Mouse (Mus musculus) neutrophil, adult 65 days (primary cell): Measurements from ENCODE around the gene Mapre3. TPM values are rescaled to one million over a fixed set of nuclear protein-coding genes. Genes with fewer than 3 reads are reported as not detected.

Experiments used
- total RNA-seq: library from RNA; stranded (reverse); gene quantifications from 2 replicates; pipeline ENCODE4 v1.2.4, GENCODE M21; 2023

The Mapre3 gene
- total RNA-seq, result 1.5 and 1.6 TPM in 2 replicates

GRCm38 (mm10) chr5:30814424-30815119 lies at the start of gene Mapre3:
TSS of gene Mapre3 (plus strand) at chr5:30814641.

DNA sequence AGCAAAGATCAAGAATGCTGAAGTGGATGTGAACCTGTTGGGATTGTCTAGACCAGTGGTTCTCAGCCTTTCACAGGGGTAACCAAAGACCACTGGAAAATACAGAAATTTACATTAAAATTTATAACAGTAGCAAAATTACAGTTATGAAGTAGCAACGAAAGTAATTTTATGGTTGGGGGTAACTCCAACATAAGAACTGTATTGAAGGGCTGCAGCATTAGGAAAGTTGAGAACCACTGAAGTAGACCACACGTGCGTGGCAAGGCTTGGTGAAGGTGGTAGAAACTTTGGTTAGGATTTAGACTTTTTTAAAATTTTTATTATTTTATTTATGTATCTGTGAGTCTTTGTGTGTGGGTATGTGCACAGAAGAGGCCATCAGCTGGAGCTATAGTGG lies 53.3 kb downstream of the Mapre3 start, which contains the start of gene Tmem214:
Gene Tmem214, plus strand, starts transcription at position 301 of the 400 bp plus-strand sequence.

GRCm38 (mm10) chr5:30888337-30889087 lies 74.1 kb downstream of the Mapre3 start, which contains the start of gene Agbl5:
TSS of gene Agbl5 (plus strand) at chr5:30888694.

DNA sequence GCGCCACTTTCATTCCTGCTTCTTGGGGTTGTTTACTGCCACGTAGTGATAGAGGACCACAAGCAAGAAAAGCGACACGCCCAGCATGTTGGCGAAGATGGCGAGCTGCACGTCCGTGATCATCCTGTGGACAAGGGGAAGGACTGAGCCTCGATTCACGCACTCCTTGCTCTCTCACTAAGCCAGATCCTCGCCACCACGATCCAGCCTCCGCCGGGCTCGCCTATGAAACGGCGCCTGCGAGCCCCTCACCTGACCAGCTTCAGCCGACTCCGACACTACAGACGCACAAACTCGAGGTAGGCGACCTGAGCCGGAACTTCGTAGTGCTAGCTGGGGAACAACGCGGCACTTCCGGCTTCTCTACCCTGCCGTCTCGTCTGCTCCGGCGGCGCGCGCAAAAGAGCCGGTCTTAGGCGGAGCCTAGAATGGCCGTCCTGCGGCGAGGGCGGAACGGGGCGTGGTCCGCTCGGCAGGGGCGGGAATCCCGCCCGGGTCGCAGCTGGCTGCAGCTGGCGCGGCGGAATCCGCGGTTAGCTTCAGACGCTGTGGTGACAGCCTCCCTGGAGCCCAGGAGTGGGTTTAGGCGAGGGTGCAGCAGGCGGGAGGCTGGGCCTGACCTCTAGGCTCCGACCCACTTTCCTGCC lies 93.1 kb downstream of the Mapre3 start, which contains the start of gene Ost4:
Gene Ost4, minus strand, starts transcription at position 376 of the 647 bp plus-strand sequence.

GRCm38 (mm10) chr5:30913060-30913841 lies 98.8 kb downstream of the Mapre3 start, which contains the start of gene Emilin1:
TSS of gene Emilin1 (plus strand) at chr5:30913402.

Other genes starting within 250 kb of the Mapre3 start
- not detected in 2 replicates for gene Kcnk3, start 226.5 kb upstream of the Mapre3 start, total RNA-seq
- 49.3 and 52.9 TPM in 2 replicates for gene Slc35f6, start 166.7 kb upstream of the Mapre3 start, total RNA-seq
- 118 and 132 TPM in 2 replicates for gene Cenpa, start 147.9 kb upstream of the Mapre3 start, total RNA-seq
- not detected in 2 replicates for gene Dpysl5, start 103.1 kb upstream of the Mapre3 start, total RNA-seq
- 21.9 and 30.1 TPM in 2 replicates for gene Tmem214, start 53.4 kb downstream of the Mapre3 start, total RNA-seq
- 3.1 and 4.6 TPM in 2 replicates for gene Agbl5, start 74.1 kb downstream of the Mapre3 start, total RNA-seq
- 105 and 129 TPM in 2 replicates for gene Ost4, start 93.1 kb downstream of the Mapre3 start, total RNA-seq
- gene Emilin1, start 98.8 kb downstream of the Mapre3 start, total RNA-seq, result 22.9 and 23.7 TPM in 2 replicates
- 28.9 and 31.7 TPM in 2 replicates for gene Khk, start 106.8 kb downstream of the Mapre3 start, total RNA-seq
- 0.98 TPM in 1 of 2 replicates, not detected in the other for gene Cgref1, start 130.9 kb downstream of the Mapre3 start, total RNA-seq
- 430 and 600 TPM in 2 replicates for gene Preb, start 145.7 kb downstream of the Mapre3 start, total RNA-seq
- not detected in 2 replicates for gene Tcf23, start 154.0 kb downstream of the Mapre3 start, total RNA-seq
- 11.6 and 17.1 TPM in 2 replicates for gene Atraid, start 233.7 kb downstream of the Mapre3 start, total RNA-seq
- gene Slc5a6, start 234.3 kb downstream of the Mapre3 start, total RNA-seq, result 2.4 and 3.3 TPM in 2 replicates
- gene Cad, start 240.1 kb downstream of the Mapre3 start, total RNA-seq, result 8.2 and 20.3 TPM in 2 replicates